Mouse (Mus musculus): ENCODE measurements around the gene Nudt3. TPM values are rescaled to one million over a fixed set of nuclear protein-coding genes. Genes with fewer than 3 reads are reported as not detected.

Nudt3 gene
- polyA plus RNA-seq (2015; fragmentation: Nextera tagmentation; extraction: Ambion mirVana) = 223 and 227 TPM in 2 replicates

DNA sequence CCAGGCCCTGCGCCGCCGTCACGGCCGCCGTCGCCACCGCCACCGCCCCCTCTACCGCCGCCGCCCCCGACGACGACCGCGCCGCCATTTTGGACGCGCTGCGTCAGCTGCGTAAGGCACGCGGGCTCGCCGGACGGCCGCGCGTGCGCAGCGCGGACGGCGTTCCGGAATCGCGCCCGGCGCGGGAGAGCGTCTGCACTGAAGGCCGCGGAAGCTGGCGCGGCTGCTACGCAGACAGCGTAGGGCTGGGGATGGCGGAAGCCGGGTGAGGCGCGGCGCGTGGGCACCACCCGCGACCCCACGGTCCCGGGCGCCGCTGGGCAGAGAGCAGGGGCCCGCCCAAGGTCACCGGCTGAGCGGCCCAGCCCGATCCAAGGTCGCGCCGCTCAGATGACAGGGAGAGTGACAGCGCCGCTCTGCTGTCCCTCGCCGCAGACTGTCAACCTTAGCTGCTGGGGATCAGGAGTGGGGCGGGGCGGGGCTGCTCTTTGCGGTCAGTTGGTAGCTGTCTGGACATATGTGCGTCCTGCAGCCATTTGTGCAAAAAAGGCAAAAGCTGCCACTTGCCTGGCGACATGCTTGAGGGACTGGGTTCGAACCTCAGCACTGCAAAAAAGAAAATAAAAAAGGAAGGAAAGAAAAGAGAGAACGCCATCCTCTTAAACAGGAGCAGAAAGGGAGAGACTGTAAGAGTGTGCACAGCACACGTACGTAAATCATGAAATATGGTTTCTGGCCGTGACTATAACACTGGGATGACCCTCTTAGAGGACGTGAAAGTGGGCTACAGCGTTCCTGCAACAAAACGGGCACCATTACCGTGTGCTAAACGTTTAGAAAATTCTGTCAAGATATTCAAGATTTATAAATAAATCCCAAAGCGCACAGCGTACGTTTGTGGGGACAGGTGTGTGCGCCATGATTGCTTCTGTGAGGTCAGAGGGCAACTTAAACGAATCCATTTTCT lies at the start of gene Nudt3:
Nudt3 (minus strand) TSS at position 136 of the 967 bp plus-strand sequence.
- peak; percentile 88 for ATAC-seq
- H3K4me3 ChIP-seq (replicated peaks) = peak within 1 kb of the TSS; percentile 94
- WGBS = 10% methylated on average over 81 of the region's 91 CpGs
- H3K27ac ChIP-seq = peak within 1 kb of the TSS; percentile 99
- no peaks in the 10 kb centered on the region for H3K27me3 ChIP-seq
- no peaks in the 10 kb centered on the region for H3K9me3 ChIP-seq
- H3K4me2 ChIP-seq (replicated peaks) = peak within 1 kb of the TSS; percentile 68
- 0 out of 2 replicates have a peak, but pooled peaks cover 4% of the 10 kb centered on the region for H3K36me3 ChIP-seq
- H3K4me1 ChIP-seq (replicated peaks) = peaks cover 48% of the 10 kb centered on the region
- H3K9ac ChIP-seq (replicated peaks) = peak within 1 kb of the TSS; percentile 99

DNA sequence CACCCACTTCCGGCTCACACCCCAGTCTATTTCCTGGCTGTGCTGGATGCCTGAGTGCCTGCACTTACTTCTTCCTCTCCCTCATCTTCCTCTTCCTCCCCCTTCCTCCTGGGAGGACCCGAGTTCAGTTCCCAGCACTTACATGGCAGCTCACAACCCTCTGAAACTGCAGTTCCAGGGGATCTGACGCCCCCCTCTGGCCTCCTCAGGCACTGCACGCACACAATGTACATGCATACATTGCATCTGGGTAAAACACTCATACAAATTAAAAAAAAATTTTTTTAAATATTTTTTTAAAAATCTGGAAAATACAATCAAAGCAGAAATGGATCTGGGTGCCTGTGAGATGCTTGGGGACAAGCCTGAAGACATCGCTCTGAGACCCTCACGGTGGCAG lies 48.4 kb upstream of the Nudt3 start:
- ATAC-seq = no peak
- H3K4me2 ChIP-seq (replicated peaks) = no peak overlapping the region
- peaks cover 6% of the 10 kb centered on the region for H3K4me1 ChIP-seq (replicated peaks)
- no peak overlapping the region for H3K9ac ChIP-seq (replicated peaks)
- H3K27me3 ChIP-seq = no peaks in the 10 kb centered on the region
- no peaks in the 10 kb centered on the region for H3K9me3 ChIP-seq
- H3K4me3 ChIP-seq (replicated peaks) = no peak overlapping the region
- no peaks in the 10 kb centered on the region for H3K36me3 ChIP-seq
- WGBS = 88% methylated on average over 6 of the region's 6 CpGs
- H3K27ac ChIP-seq = no peak overlapping the region

DNA sequence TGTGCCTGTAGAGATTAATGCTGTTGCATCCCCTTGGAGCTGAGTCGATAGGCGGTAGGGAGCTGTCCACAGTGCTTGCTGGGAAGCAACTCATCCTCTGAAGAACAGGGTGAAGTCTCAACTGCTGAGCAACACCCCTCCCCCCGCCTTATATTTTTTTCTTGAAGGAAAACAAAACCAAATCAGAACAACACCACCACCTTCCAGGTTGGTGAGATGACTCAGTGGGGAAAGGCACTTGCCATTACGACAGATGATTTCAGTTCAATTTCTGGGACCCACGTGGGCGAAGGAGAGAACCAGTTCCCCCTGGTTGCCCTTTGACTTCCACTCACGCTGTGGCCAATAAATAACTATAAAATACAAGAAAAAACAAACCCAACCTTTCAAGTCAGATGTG lies 35.5 kb upstream of the Nudt3 start:
- no peak overlapping the region for H3K9ac ChIP-seq (replicated peaks)
- H3K9me3 ChIP-seq = no peaks in the 10 kb centered on the region
- H3K27me3 ChIP-seq = peaks cover 27% of the 10 kb centered on the region
- H3K36me3 ChIP-seq = no peaks in the 10 kb centered on the region
- H3K27ac ChIP-seq = no peak overlapping the region
- peaks cover 18% of the 10 kb centered on the region for H3K4me1 ChIP-seq (replicated peaks)
- no peak overlapping the region for H3K4me3 ChIP-seq (replicated peaks)
- H3K4me2 ChIP-seq (replicated peaks) = no peak overlapping the region
- no peak for ATAC-seq
- 78% methylated on average over 7 of the region's 7 CpGs for WGBS

GRCm38 (mm10) chr17:27657123-27657522 lies 33.8 kb upstream of the Nudt3 start:
- Histone ChIP-seq H3K4me2 (replicated peaks) (no peak overlapping the region), H3K9me3 (no peaks in the 10 kb centered on the region), H3K27ac (no peak overlapping the region), H3K27me3 (peaks cover 27% of the 10 kb centered on the region), H3K4me1 (replicated peaks) (peaks cover 18% of the 10 kb centered on the region), H3K9ac (replicated peaks) (no peak overlapping the region), H3K4me3 (replicated peaks) (no peak overlapping the region), H3K36me3 (no peaks in the 10 kb centered on the region)
- ATAC-seq = no peak
- 82% methylated on average over 8 of the region's 8 CpGs for WGBS

GRCm38 (mm10) chr17:27656414-27656813 lies 33.1 kb upstream of the Nudt3 start:
- H3K27ac ChIP-seq = no peak overlapping the region
- H3K4me2 ChIP-seq (replicated peaks) = peak overlapping the region; percentile 87
- H3K36me3 ChIP-seq = no peaks in the 10 kb centered on the region
- WGBS = 26% methylated on average over 5 of the region's 5 CpGs
- peaks cover 18% of the 10 kb centered on the region for H3K4me1 ChIP-seq (replicated peaks)
- H3K27me3 ChIP-seq = peaks cover 27% of the 10 kb centered on the region
- no peak for ATAC-seq
- H3K4me3 ChIP-seq (replicated peaks) = peak overlapping the region; percentile 62
- no peaks in the 10 kb centered on the region for H3K9me3 ChIP-seq
- peak overlapping the region; percentile 78 for H3K9ac ChIP-seq (replicated peaks)

DNA sequence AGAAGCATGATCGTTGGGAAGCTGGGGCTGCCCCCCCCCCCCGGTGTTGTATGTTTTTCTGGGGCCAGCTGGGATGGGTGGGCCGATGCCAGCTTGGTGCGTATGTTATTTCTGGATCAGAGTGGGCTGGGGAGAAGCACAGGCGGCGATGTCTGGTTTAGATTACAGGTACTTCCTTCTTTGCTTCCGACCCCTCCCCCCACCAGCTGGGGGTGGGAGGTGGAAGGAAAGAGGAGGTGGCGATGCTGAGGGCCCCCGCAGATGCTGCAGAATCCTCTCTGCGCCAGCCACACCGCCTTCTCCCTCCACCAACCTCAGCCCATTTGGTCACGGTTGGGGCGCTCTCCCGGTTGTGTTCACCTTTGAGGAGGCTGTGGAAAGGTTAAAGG lies 32.7 kb upstream of the Nudt3 start:
- no peak overlapping the region for H3K27ac ChIP-seq
- 3% methylated on average over 14 of the region's 14 CpGs for WGBS

DNA sequence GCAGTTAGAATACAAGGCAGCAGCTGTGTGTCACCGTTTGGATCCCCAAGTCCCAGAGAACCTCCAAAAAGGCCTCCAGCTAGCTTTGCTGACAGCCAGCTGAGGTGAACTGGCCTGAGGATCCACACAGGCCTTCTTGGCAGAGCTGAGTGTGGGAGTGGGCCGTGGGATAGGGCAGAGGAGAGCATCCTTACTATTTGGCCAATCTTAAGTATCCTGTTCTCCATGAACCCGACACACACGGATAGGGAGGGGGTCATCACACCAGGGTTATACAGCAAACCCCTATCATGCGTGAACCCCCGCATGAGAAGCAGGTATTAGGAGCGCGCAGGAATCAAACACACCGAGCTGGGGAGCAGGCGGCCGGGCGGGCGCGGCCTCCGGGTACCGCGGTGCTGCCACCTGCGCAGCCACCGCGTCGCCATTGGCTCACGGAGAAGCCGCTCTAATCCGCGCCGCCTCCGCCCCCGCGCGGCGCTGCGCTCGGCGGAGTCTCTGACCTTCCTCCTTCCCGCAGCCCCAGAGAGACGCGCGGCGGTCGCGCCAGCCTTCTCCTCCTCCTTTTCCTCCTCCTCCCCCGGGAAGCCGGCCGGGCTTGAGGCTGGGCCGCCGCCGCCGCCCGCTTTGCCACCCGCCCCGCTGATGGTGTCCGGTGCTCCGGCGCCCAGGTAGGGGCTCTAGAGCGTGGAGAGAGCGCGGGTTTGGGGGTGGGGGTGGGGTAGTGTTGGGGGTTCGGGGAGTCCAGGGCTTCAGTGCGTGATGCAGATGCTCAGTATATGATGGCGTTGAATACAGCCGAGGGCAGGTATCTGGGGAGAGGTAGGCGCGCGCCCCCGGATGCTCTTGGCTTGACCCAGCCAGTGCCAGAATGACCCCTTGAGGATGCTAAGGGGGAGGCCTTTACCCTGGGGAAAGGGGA lies 32.1 kb upstream of the Nudt3 start, which contains the start of gene Pacsin1:
Pacsin1 (plus strand) TSS at position 421 of the 922 bp plus-strand sequence.
- Histone ChIP-seq H3K36me3 (no peaks in the 10 kb centered on the region), H3K27ac (peak within 1 kb of the TSS; percentile 58; the same call in 1 of the 2 replicates), H3K9ac (replicated peaks) (peak within 1 kb of the TSS; percentile 78), H3K27me3 (peaks cover 27% of the 10 kb centered on the region), H3K4me3 (replicated peaks) (peak within 1 kb of the TSS; percentile 62), H3K4me1 (replicated peaks) (peaks cover 18% of the 10 kb centered on the region), H3K4me2 (replicated peaks) (peak within 1 kb of the TSS; percentile 87), H3K9me3 (no peaks in the 10 kb centered on the region)
- peak; percentile 85 for ATAC-seq
- WGBS = 1% methylated on average over 62 of the region's 65 CpGs

More for the DNA sequence above, 32.7 kb upstream of the Nudt3 start:
- Histone ChIP-seq H3K9me3 (no peaks in the 10 kb centered on the region), H3K9ac (replicated peaks) (peak overlapping the region; percentile 78), H3K36me3 (no peaks in the 10 kb centered on the region), H3K4me1 (replicated peaks) (peaks cover 18% of the 10 kb centered on the region), H3K4me2 (replicated peaks) (peak overlapping the region; percentile 87), H3K4me3 (replicated peaks) (peak overlapping the region; percentile 62), H3K27me3 (peaks cover 27% of the 10 kb centered on the region)
- peak; percentile 16; the same call in 1 of the 2 replicates for ATAC-seq

GRCm38 (mm10) chr17:27653253-27653959 lies 30.1 kb upstream of the Nudt3 start:
- Histone ChIP-seq H3K36me3 (no peaks in the 10 kb centered on the region), H3K4me3 (replicated peaks) (no peak overlapping the region), H3K27ac (no peak overlapping the region), H3K27me3 (peaks cover 27% of the 10 kb centered on the region), H3K9ac (replicated peaks) (no peak overlapping the region), H3K4me1 (replicated peaks) (peaks cover 18% of the 10 kb centered on the region), H3K9me3 (no peaks in the 10 kb centered on the region), H3K4me2 (replicated peaks) (no peak overlapping the region)
- 79% methylated on average over 10 of the region's 10 CpGs for WGBS
- no peak for ATAC-seq

DNA sequence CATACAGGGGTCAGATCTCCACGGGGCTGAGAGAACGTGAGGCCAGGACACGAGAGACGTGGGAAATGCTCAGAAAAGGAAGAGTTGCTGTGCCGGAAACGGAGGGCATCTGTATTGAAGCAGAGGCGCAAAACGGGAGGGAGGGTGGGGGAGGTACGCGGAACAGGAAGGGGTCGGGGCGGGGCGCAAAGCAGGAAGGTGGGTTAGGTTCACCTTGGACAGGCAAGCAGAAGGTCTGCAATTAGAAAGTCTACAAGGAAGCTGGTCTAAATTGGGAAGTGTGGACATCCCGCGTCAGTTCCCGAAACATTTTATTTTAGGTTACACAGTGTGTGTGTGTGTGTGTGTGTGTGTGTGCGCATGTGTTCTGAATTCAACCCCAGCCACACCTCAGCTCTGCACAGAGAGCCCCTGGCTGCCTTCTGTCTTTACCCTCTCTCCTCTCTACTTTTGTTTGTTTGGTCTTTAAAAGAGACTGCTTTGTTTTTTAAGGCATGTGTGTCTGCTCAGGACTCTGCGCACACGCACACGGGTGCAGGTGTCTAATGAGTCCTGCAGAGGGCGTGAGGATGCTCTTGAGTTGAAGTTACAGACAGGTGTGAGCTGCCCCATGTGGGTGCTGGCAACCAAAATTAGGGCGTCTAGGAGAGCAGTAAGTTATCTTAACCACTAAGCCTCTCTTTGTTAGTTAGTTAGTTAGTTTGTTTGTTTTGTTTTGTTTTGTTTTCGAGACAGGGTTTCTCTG lies 28.9 kb upstream of the Nudt3 start:
- no peaks in the 10 kb centered on the region for H3K9me3 ChIP-seq
- no peak for ATAC-seq
- no peak overlapping the region for H3K9ac ChIP-seq (replicated peaks)
- 89% methylated on average over 23 of the region's 23 CpGs for WGBS
- H3K27me3 ChIP-seq = peaks cover 24% of the 10 kb centered on the region
- peaks cover 18% of the 10 kb centered on the region for H3K4me1 ChIP-seq (replicated peaks)
- H3K4me2 ChIP-seq (replicated peaks) = no peak overlapping the region
- H3K4me3 ChIP-seq (replicated peaks) = no peak overlapping the region
- H3K27ac ChIP-seq = no peak overlapping the region
- H3K36me3 ChIP-seq = no peaks in the 10 kb centered on the region

DNA sequence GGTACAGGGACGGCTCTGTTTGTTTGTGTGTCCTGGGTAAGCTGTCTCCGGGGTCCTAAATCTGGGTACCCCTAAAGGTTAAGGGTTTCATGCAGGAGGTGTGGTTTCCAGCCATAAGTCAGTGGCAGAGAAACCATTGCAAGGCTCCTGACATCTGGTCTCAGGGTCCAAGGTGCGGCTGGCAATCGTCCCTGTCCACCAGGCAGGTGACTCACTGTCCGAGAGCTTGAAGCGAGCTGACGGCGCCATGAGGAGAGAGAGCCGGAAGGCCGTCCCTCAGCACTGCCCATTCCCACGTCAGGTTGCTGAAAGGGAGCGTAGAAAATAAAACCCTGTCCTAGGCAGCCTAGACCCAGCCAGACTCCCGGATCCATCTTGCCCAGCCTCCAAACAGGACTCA lies 27.3 kb upstream of the Nudt3 start:
- no peaks in the 10 kb centered on the region for H3K36me3 ChIP-seq
- H3K27me3 ChIP-seq = peaks cover 8% of the 10 kb centered on the region
- no peak overlapping the region for H3K27ac ChIP-seq
- H3K9ac ChIP-seq (replicated peaks) = no peak overlapping the region
- no peak overlapping the region for H3K4me3 ChIP-seq (replicated peaks)
- no peaks in the 10 kb centered on the region for H3K9me3 ChIP-seq
- ATAC-seq = no peak
- H3K4me1 ChIP-seq (replicated peaks) = peaks cover 7% of the 10 kb centered on the region
- H3K4me2 ChIP-seq (replicated peaks) = no peak overlapping the region
- WGBS = 80% methylated on average over 13 of the region's 13 CpGs

GRCm38 (mm10) chr17:27650160-27650559 lies 26.9 kb upstream of the Nudt3 start:
- no peak overlapping the region for H3K4me3 ChIP-seq (replicated peaks)
- H3K36me3 ChIP-seq = no peaks in the 10 kb centered on the region
- no peak overlapping the region for H3K4me2 ChIP-seq (replicated peaks)
- no peak overlapping the region for H3K27ac ChIP-seq
- ATAC-seq = no peak
- peaks cover 4% of the 10 kb centered on the region for H3K4me1 ChIP-seq (replicated peaks)
- peaks cover 4% of the 10 kb centered on the region for H3K27me3 ChIP-seq
- no peaks in the 10 kb centered on the region for H3K9me3 ChIP-seq
- 11% methylated on average over 12 of the region's 12 CpGs for WGBS
- H3K9ac ChIP-seq (replicated peaks) = no peak overlapping the region

Data from midbrain, embryonic 13.5 days (tissue).